Mouse (Mus musculus) forebrain, embryonic 11.5 days (tissue): ENCODE results near the gene Nsun3. TPM values are rescaled to one million over a fixed set of nuclear protein-coding genes. Genes with fewer than 3 reads are reported as not detected.

ENCODE experiments used
- ATAC-seq: fragments of 200-750 bp; cut with Nextera tagmentation; replicated peaks from 2 replicates; pipeline ENCODE4 v1.8.0; 2017; ENCODE audit warnings: moderate TSS enrichment; ENCODE audit not compliant: low FRiP score
- DNase-seq: peaks from one replicate; pipeline ENCODE4 v3.0.0-alpha.2; 2017; ENCODE audit warnings: low spot score
- H3K27ac ChIP-seq: fragments of 300-500 bp; sonication (generic); 2 replicates; pipeline ENCODE4 v1.5.1; 2014; ENCODE audit warnings: low read depth, low read length
- H3K27me3 ChIP-seq: fragments of 300-500 bp; sonication (generic); 2 replicates; pipeline ENCODE4 v1.6.1; 2014; ENCODE audit warnings: mild to moderate bottlenecking, low read length, mixed read lengths; ENCODE audit not compliant: control insufficient read depth, insufficient read depth
- H3K36me3 ChIP-seq: fragments of 300-500 bp; sonication (generic); 2 replicates; pipeline ENCODE4 v1.6.1; 2014; ENCODE audit warnings: mild to moderate bottlenecking, low read length, moderate library complexity, mixed read lengths; ENCODE audit not compliant: control insufficient read depth, insufficient read depth
- H3K4me1 ChIP-seq: fragments of 300-500 bp; sonication (generic); replicated peaks from 2 replicates; pipeline ENCODE4 v1.6.1; 2014; ENCODE audit warnings: low read length, mixed read lengths; ENCODE audit not compliant: control insufficient read depth, insufficient read depth
- H3K4me2 ChIP-seq: fragments of 300-500 bp; sonication (generic); 2 replicates; pipeline ENCODE4 v1.6.1; 2014; ENCODE audit warnings: low read depth, mild to moderate bottlenecking, low read length, moderate library complexity, mixed read lengths; ENCODE audit not compliant: severe bottlenecking
- H3K4me3 ChIP-seq: fragments of 300-500 bp; sonication (generic); 2 replicates; pipeline ENCODE4 v1.5.1; 2014; ENCODE audit warnings: low read depth, low read length
- H3K9ac ChIP-seq: fragments of 300-500 bp; sonication (generic); 2 replicates; pipeline ENCODE4 v1.6.1; 2014; ENCODE audit warnings: low read length
- H3K9me3 ChIP-seq: fragments of 300-500 bp; sonication (generic); 2 replicates; pipeline ENCODE4 v1.6.1; 2016; ENCODE audit warnings: low read length, mixed read lengths; ENCODE audit not compliant: control insufficient read depth
- WGBS: fragments of 180-500 bp; shearing (Covaris S2); extraction: QIAGEN DNeasy Blood & Tissue Kit; methylation state at CpG from one replicate; pipeline ENCODE4 v1.1.7; 2014; 5-methylcytosine and 5-hydroxymethylcytosine counted together
- polyA plus RNA-seq: library from polyadenylated mRNA; unstranded; fragments of >200 nt; fragmentation: Nextera tagmentation; extraction: Ambion mirVana; gene quantifications from 2 replicates; pipeline ENCODE4 v1.2.1, GENCODE M21; 2014

Gene Nsun3
- polyA plus RNA-seq, 1 experiment from 2014 or later = 12.2 TPM

DNA sequence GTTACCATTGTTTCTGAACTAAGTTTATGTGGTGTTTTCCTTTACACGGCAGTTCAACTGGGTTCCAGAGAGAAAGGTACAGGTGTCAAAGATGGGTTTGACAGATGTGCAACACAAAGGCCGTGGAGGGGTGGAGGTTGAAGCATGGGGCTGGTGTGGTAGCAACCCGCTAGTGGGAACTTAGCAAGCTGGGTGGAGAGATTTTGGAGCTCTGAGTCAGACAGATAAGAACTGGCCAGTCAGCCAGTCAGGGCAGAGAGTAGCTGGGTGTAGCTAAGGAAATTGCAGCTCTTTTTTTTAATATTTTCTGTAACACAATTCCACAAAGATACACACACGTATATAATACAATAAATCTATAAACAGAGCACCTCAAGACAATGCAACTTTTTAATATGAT, 24.2 kb upstream of the Nsun3 start:
- H3K4me3 ChIP-seq = no peak overlapping the region
- no peaks in the 10 kb centered on the region for H3K9me3 ChIP-seq
- DNase-seq (no peak), ATAC-seq (no peak)
- no peaks in the 10 kb centered on the region for H3K36me3 ChIP-seq
- H3K4me2 ChIP-seq = no peak overlapping the region
- H3K4me1 ChIP-seq = 0 out of 2 replicates have a peak, but pooled peaks cover 3% of the 10 kb centered on the region
- 92% methylated on average over 4 of the region's 4 CpGs for WGBS
- H3K27me3 ChIP-seq = no peaks in the 10 kb centered on the region
- no peak overlapping the region for H3K27ac ChIP-seq
- no peak overlapping the region for H3K9ac ChIP-seq

DNA sequence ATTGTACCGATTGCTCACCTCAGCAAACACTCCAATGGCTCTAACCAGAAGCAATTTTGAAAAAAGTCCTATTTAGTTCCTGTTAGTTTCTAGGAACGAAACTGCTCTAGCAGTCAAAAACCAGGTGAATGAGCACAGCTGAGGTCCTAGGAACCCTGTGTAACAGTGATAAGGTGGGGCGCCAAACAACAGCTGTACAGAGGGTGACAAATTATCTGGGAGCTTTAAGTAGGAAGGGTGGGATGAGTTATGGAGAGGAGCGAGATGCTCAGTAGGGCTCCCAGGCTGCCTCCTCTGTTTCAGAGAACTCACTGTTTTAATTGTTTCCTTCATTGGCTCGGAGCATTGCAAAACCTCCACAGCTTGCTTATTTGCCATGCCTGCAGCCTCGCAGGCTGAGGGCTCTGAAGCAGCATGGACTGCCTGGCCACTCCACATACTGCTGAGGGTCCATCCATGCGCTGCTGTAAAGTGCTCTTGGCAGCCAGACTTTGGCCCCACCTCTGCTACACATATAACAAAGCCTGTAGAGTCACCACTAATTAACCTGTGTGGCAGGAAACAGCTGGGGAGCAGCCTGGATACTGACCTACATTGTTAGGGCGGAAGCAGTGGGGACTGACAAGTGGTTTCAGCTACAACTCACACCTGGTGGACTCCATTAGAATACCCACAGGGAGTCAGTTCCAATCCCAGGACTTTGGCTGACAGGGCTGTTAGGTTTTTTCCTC, 20.8 kb upstream of the Nsun3 start:
- no peak overlapping the region for H3K4me3 ChIP-seq
- H3K9ac ChIP-seq = no peak overlapping the region
- no peaks in the 10 kb centered on the region for H3K9me3 ChIP-seq
- 56% methylated on average over 8 of the region's 8 CpGs for WGBS
- 0 out of 2 replicates have a peak overlapping the region, but pooled peaks have one; percentile 3 for H3K4me2 ChIP-seq
- ATAC-seq = peak; percentile 49
- H3K36me3 ChIP-seq = no peaks in the 10 kb centered on the region
- H3K4me1 ChIP-seq = 0 out of 2 replicates have a peak, but pooled peaks cover 3% of the 10 kb centered on the region
- no peak overlapping the region for H3K27ac ChIP-seq
- no peak for DNase-seq
- H3K27me3 ChIP-seq = no peaks in the 10 kb centered on the region

DNA sequence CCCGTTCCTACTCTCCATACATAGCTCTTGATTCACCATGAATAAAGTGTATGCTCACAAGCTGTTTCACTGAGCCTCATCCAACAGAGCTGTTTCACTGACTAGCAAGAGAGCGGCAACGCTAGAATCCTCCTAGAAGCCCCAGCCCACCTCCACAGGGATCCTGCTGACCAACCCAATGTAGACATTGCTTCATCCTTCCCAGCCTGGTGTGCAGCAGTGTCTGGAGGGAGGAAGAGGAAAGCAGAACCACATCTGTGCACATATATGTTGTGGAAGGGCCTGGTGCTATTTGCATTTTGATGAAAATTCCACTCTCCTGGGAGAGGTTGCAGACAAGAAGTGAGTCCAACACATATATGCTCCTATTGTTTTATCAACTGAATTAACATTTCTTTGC, 18.0 kb upstream of the Nsun3 start:
- 91% methylated on average over 3 of the region's 3 CpGs for WGBS
- no peaks in the 10 kb centered on the region for H3K9me3 ChIP-seq
- ATAC-seq (no peak), DNase-seq (no peak)
- no peak overlapping the region for H3K4me2 ChIP-seq
- H3K9ac ChIP-seq = no peak overlapping the region
- no peaks in the 10 kb centered on the region for H3K36me3 ChIP-seq
- H3K4me3 ChIP-seq = no peak overlapping the region
- H3K4me1 ChIP-seq = 0 out of 2 replicates have a peak, but pooled peaks cover 3% of the 10 kb centered on the region
- no peaks in the 10 kb centered on the region for H3K27me3 ChIP-seq
- no peak overlapping the region for H3K27ac ChIP-seq

DNA sequence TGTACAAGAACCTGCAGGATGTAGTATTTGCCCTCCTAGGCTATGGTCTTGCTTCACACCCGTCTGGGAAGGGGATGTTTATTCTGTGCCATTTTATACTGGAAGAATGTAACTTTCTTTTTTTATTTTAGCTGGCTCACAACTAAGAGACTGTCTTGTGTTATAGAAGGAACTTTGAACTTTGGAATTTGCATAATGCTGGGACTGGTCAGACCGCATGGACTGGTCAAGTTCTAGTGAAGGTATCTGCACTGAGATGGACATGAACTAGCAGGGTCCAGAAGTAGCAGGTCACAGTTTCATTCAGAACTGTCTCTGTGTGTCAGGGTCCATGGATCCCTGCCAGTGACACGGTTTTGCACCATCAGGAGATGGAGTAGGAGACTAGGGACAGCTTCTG, 13.2 kb upstream of the Nsun3 start:
- H3K4me1 ChIP-seq = no peaks in the 10 kb centered on the region
- DNase-seq = no peak
- no peaks in the 10 kb centered on the region for H3K27me3 ChIP-seq
- WGBS = 86% methylated on average over 3 of the region's 3 CpGs
- H3K4me2 ChIP-seq = no peak overlapping the region
- H3K4me3 ChIP-seq = no peak overlapping the region
- H3K27ac ChIP-seq = no peak overlapping the region
- no peak overlapping the region for H3K9ac ChIP-seq
- no peaks in the 10 kb centered on the region for H3K9me3 ChIP-seq
- no peak for ATAC-seq
- no peaks in the 10 kb centered on the region for H3K36me3 ChIP-seq

DNA sequence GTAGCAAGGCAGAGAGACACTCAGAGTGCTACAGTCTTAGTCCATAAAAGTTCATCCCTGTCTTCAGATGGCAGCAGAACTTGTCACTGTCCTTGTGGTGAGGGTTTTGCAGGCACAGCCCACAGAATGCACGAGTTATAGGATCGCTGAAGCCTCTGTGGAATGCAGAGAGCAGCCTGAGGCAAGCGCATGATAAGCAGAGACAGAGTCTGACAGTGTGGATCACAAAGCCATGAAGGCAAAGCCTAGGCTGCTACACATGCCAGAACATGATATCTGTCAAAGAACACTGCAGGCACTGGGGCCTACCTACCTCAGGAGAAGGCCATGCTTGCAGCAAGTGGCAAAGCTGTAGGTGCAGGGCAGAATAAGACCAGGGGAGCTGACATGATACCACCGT, 12.8 kb upstream of the Nsun3 start:
- WGBS = 89% methylated on average over 4 of the region's 4 CpGs
- Histone ChIP-seq H3K36me3 (no peaks in the 10 kb centered on the region), H3K9me3 (no peaks in the 10 kb centered on the region), H3K4me1 (no peaks in the 10 kb centered on the region), H3K9ac (no peak overlapping the region), H3K27me3 (no peaks in the 10 kb centered on the region), H3K4me2 (no peak overlapping the region), H3K27ac (no peak overlapping the region), H3K4me3 (no peak overlapping the region)
- no peak for DNase-seq
- ATAC-seq = no peak

DNA sequence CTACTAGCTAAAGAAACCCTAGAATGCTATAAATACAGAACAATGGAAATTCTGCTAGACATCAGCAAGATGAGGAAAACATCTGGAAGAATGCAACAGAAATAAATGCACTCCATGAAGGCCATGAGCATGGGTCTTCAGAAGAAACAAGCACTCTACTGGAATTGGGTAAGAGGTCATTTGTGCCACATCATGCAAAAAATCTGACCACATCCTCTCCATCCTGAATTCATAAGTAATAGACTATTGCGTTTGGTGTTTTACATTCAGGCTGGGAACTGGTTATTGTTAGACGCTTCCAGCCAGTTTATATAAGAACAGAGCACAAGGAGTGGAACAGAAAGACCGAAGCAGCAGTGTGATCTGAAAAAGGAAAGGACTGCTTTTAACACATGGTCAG, 12.2 kb upstream of the Nsun3 start:
- Histone ChIP-seq H3K4me2 (no peak overlapping the region), H3K36me3 (no peaks in the 10 kb centered on the region), H3K9me3 (no peaks in the 10 kb centered on the region), H3K4me1 (no peaks in the 10 kb centered on the region), H3K4me3 (no peak overlapping the region), H3K9ac (no peak overlapping the region), H3K27me3 (no peaks in the 10 kb centered on the region), H3K27ac (no peak overlapping the region)
- no peak for DNase-seq
- 94% methylated on average over 3 of the region's 3 CpGs for WGBS
- no peak for ATAC-seq

DNA sequence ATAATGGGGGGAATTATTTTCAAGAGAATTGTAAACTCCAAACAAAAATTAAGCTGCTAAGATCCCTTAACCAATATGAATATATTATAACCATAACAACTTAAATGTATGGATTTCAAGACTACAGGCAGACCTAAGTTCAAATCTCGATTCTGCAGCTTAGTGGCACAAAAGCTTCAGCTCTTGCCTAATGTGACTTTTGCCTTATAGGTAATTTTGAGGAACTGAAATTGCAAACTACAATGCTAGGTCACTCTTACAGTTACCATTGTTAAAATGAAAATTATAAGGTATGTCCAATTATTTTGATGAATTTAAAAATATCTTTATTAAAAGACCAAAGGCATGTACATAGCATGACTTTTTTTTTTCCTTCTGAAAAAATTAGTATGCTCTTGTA, 10.0 kb upstream of the Nsun3 start:
- DNase-seq = no peak
- H3K36me3 ChIP-seq = no peaks in the 10 kb centered on the region
- no peaks in the 10 kb centered on the region for H3K27me3 ChIP-seq
- no peaks in the 10 kb centered on the region for H3K4me1 ChIP-seq
- 83% methylated on average over 1 of the region's 1 CpGs for WGBS
- H3K4me2 ChIP-seq = no peak overlapping the region
- ATAC-seq = no peak
- no peak overlapping the region for H3K9ac ChIP-seq
- no peak overlapping the region for H3K27ac ChIP-seq
- no peak overlapping the region for H3K4me3 ChIP-seq
- H3K9me3 ChIP-seq = no peaks in the 10 kb centered on the region

DNA sequence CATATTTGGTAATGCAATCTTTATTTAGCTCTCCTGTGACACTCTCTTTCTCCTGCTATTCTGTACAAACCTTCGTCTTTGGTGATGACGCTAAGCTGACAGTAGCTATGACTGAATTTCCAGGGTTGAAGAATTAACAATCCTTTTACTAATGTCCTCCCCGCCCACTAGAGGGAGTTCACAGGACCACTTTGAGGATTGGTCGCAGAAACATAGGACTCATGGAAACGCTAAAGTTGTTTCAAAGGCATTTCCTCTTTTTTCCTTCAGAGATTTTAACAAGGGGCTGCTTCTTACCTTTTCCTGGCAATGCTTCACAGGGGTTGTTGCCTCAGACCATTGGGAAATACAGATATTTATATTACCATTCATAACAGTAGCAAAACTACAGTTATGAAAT, 4.4 kb downstream of the Nsun3 start:
- H3K27ac ChIP-seq = no peak overlapping the region
- WGBS = 65% methylated on average over 5 of the region's 5 CpGs
- no peak overlapping the region for H3K9ac ChIP-seq
- ATAC-seq (no peak), DNase-seq (no peak)
- 0 out of 2 replicates have a peak, but pooled peaks cover 3% of the 10 kb centered on the region for H3K4me1 ChIP-seq
- H3K36me3 ChIP-seq = no peaks in the 10 kb centered on the region
- H3K9me3 ChIP-seq = no peaks in the 10 kb centered on the region
- H3K27me3 ChIP-seq = no peaks in the 10 kb centered on the region
- H3K4me2 ChIP-seq = no peak overlapping the region
- H3K4me3 ChIP-seq = no peak overlapping the region

DNA sequence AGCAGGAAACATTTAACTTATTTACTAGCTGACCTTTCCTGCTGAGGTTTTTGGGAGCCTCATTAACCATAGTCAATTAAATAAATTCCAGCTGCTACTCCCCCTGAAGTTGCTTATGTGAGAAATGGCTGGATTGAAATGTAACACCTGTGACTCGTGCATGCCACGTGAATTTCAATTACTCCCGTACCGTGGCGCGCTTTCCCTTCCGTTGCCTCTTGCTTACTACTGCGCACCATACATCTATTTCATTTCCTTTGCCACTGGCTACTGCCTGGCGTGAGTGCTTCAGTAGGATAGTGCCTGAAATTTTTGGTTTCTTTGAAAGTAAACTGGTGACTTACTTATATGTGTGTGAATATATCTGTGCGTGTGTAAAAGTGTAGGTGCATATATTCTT, 8.3 kb downstream of the Nsun3 start:
- no peak overlapping the region for H3K9ac ChIP-seq
- no peaks in the 10 kb centered on the region for H3K4me1 ChIP-seq
- 69% methylated on average over 10 of the region's 10 CpGs for WGBS
- no peak overlapping the region for H3K27ac ChIP-seq
- H3K36me3 ChIP-seq = no peaks in the 10 kb centered on the region
- no peak overlapping the region for H3K4me2 ChIP-seq
- ATAC-seq (no peak), DNase-seq (no peak)
- H3K4me3 ChIP-seq = no peak overlapping the region
- no peaks in the 10 kb centered on the region for H3K27me3 ChIP-seq
- no peaks in the 10 kb centered on the region for H3K9me3 ChIP-seq
